Mouse (Mus musculus): ENCODE results near the gene Apela. TPM values are rescaled to one million over a fixed set of nuclear protein-coding genes. Genes with fewer than 3 reads are reported as not detected.

Apela gene
- 10.6 and 11.2 TPM in 2 replicates for polyA plus RNA-seq (2016; fragmentation: Nextera tagmentation; extraction: Ambion mirVana)

DNA sequence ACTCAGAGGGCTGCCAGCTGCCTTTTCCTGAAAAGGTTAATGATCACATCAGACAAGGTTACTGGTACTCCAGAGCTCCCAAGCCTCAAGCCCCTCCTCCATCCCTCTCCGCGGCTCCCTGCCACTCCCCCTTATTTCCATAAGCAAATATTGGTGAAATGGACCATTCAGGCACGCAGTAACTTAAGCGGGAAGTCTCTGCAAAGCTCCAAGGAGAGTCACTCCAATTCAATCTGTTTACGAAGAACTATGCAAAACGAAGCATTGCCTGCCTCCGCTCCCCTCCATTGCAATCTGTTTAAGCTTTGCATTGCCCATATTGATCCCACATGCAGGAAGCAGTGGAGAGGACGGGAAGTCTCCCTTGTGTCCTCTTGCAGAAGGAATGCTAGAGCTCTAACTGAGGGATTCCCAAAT is at the start of gene Apela:
Gene Apela (minus strand): TSS at position 220 of the 417 bp plus-strand sequence.
- peak within 1 kb of the TSS; percentile 42 for H3K9ac ChIP-seq (replicated peaks)
- under 1% methylated on average over 8 of the region's 8 CpGs for WGBS
- 0 out of 2 replicates have a peak, but pooled peaks cover 3% of the 10 kb centered on the region for H3K9me3 ChIP-seq
- H3K36me3 ChIP-seq, result no peaks in the 10 kb centered on the region
- peak within 1 kb of the TSS; percentile 38 for H3K4me3 ChIP-seq (replicated peaks)
- peak within 1 kb of the TSS; percentile 53 for H3K27ac ChIP-seq
- H3K4me2 ChIP-seq, result peak within 1 kb of the TSS; percentile 61
- no peaks in the 10 kb centered on the region for H3K27me3 ChIP-seq
- peaks cover 32% of the 10 kb centered on the region for H3K4me1 ChIP-seq (replicated peaks)
- ATAC-seq (ENCODE audit: insufficient number of reproducible peaks, insufficient read depth, low FRiP score, low TSS enrichment, low read depth), result peak; percentile 71

DNA sequence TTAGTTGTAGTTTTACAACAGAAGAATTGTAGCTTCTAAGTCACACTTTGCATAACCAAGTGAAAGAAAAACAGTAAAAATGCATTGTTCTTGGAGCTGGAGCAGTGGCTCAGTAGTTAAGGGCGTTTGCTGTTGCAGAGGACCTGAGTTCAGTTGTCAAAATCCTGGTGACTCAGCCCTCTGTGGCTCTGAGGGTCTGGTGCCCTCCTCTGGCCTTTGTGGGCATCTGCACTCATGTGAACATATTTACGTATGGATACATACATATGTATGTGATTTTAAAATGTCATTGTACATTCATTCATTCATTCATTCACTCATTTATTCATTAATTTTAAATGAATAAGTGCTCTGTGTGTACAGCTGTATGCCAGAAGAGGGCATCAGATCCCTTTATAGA is 48.5 kb upstream of the Apela start:
- Histone ChIP-seq H3K9ac (replicated peaks) (no peak overlapping the region), H3K4me1 (replicated peaks) (peaks cover 13% of the 10 kb centered on the region), H3K9me3 (no peaks in the 10 kb centered on the region), H3K27ac (no peak overlapping the region), H3K4me3 (replicated peaks) (no peak overlapping the region), H3K27me3 (no peaks in the 10 kb centered on the region), H3K4me2 (no peak overlapping the region), H3K36me3 (no peaks in the 10 kb centered on the region)
- ATAC-seq (ENCODE audit: insufficient number of reproducible peaks, insufficient read depth, low FRiP score, low TSS enrichment, low read depth), result no peak
- 76% methylated on average over 2 of the region's 2 CpGs for WGBS

DNA sequence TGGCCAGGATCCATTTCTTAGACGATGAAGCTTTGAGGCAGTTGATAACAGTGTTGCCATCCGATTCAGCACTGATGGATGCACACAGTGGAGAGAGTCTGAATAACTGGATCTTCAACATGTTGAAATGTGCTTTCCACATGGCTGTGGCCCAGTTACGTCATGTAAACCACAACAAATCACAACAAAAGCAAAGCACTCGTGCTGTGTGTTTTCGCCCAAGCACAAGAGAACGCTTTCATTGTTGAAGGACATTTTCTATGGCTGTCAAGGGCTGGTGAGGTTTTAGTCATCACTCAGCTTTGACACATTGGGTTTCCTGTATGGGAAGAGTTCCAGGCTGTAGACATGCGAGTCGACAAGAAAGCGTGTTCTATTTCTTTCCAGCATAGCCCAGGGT is 43.6 kb upstream of the Apela start:
- 86% methylated on average over 9 of the region's 9 CpGs for whole genome bisulfite sequencing
- no peak overlapping the region for H3K4me2 ChIP-seq
- no peak overlapping the region for H3K27ac ChIP-seq
- H3K27me3 ChIP-seq, result no peaks in the 10 kb centered on the region
- no peaks in the 10 kb centered on the region for H3K4me1 ChIP-seq (replicated peaks)
- no peak for ATAC-seq (ENCODE audit: insufficient number of reproducible peaks, insufficient read depth, low FRiP score, low TSS enrichment, low read depth)
- H3K4me3 ChIP-seq (replicated peaks), result no peak overlapping the region
- H3K9me3 ChIP-seq, result no peaks in the 10 kb centered on the region
- no peaks in the 10 kb centered on the region for H3K36me3 ChIP-seq
- no peak overlapping the region for H3K9ac ChIP-seq (replicated peaks)

DNA sequence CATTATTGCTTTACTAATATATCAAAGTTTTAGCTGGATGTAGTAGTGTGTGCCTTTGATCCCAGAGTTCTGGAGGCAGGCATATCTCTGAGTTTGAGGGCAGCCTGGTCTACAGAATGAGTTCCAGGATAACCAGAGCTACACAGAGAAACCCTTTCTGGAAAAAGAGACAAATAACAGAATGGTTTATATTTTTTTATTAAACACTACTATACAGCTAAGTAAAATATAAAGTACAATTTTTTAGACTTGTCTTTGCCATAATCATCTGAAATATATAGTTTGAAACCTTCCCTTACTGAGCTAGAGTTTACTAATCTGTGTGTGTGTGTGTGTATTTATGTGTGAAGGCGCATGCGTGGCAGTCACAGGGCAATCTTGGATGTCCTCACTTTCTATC is 37.6 kb upstream of the Apela start, which contains the start of gene Gm10663:
Gene Gm10663 (plus strand): TSS at position 301 of the 400 bp plus-strand sequence.
- Histone ChIP-seq H3K27ac (no peak within 1 kb of the TSS), H3K9ac (replicated peaks) (no peak within 1 kb of the TSS), H3K4me1 (replicated peaks) (peaks cover 4% of the 10 kb centered on the region; the same call in 1 of the 2 replicates), H3K9me3 (no peaks in the 10 kb centered on the region), H3K27me3 (no peaks in the 10 kb centered on the region), H3K4me3 (replicated peaks) (no peak within 1 kb of the TSS), H3K4me2 (no peak within 1 kb of the TSS), H3K36me3 (no peaks in the 10 kb centered on the region)
- no peak for ATAC-seq (ENCODE audit: insufficient number of reproducible peaks, insufficient read depth, low FRiP score, low TSS enrichment, low read depth)
- WGBS, result 84% methylated on average over 2 of the region's 2 CpGs

DNA sequence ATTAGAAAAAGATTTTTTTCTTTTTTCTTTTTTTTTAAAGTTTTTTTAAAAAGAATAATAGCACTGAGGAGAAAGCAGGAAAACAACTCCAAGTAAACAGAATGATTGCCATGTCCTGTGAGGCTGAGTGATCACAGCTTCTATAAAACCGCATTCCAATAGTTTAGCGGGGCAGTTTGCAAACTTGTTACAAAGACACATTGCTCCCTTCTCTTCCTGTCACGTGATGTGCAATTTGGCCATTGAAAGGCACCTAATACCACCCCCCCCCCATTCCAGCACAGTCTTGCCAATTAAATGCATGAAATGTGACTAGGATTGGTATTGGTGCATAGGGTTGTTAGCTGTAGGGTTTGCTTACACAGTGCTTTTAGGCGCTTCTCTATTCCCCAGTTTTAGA is 33.9 kb upstream of the Apela start:
- Histone ChIP-seq H3K36me3 (no peaks in the 10 kb centered on the region), H3K4me3 (replicated peaks) (no peak overlapping the region), H3K9ac (replicated peaks) (no peak overlapping the region), H3K27me3 (no peaks in the 10 kb centered on the region), H3K4me1 (replicated peaks) (peaks cover 9% of the 10 kb centered on the region; the same call in 1 of the 2 replicates), H3K4me2 (no peak overlapping the region), H3K9me3 (no peaks in the 10 kb centered on the region), H3K27ac (no peak overlapping the region)
- ATAC-seq (ENCODE audit: insufficient number of reproducible peaks, insufficient read depth, low FRiP score, low TSS enrichment, low read depth), result no peak
- 56% methylated on average over 4 of the region's 4 CpGs for WGBS

DNA sequence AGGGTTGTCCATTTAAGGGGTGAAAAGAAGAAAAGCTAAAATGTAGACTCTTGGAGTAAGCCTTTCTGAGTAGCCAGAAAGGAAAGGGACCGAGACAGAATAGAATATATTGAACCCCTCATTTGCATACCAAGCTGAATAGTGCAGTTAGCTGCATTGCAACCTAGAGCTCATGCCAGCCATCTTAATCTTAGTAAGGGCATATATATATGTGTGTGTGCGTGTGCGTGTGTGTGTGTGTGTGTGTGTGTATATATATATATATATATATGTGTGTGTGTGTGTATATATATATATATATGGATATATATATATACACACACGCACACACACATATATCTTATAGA is 31.3 kb upstream of the Apela start:
- WGBS, result 87% methylated on average over 4 of the region's 4 CpGs
- Histone ChIP-seq H3K27ac (no peak overlapping the region), H3K4me2 (no peak overlapping the region), H3K9ac (replicated peaks) (no peak overlapping the region), H3K36me3 (no peaks in the 10 kb centered on the region), H3K4me1 (replicated peaks) (peaks cover 9% of the 10 kb centered on the region; the same call in 1 of the 2 replicates), H3K9me3 (no peaks in the 10 kb centered on the region), H3K27me3 (no peaks in the 10 kb centered on the region), H3K4me3 (replicated peaks) (no peak overlapping the region)
- ATAC-seq (ENCODE audit: insufficient number of reproducible peaks, insufficient read depth, low FRiP score, low TSS enrichment, low read depth), result no peak

DNA sequence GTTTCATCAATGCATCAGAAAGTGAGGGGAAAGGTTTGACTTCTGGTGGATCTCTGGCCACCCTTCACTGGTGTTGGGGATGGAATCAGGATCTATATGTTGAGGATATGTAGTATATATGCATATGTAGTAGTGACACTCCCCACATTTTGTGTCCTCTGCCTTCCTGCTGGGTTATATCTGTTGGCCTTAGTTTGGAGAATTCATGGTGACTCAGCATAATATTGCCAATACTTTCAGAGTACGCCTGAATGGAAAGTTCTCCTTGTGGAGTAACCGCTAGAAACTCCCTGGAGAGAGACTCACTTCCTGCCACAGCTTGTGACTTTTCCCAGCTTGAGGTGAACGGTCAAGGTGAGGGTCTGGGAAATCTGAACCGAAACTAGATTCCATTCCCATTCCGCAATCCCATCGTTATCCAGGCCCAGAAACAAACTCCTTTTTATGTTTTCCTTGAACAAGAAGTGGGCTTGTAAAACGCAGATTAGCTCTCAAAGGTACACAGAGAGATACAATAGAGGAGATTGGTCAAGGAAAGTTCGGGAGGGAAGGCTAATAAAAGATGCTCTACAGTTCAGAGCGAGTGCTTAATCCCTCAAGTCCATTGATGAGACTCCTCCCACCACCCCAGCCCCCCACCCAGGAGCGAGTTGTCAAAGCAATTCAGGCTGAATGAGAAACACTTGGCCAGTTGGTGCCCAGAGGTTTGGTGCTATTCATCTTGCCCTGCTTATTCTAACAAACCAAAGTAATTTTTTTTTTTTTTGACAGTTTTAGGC is 30.7 kb upstream of the Apela start:
- 30% methylated on average over 10 of the region's 10 CpGs for WGBS
- Histone ChIP-seq H3K4me3 (replicated peaks) (no peak overlapping the region), H3K27ac (no peak overlapping the region), H3K36me3 (no peaks in the 10 kb centered on the region), H3K4me2 (no peak overlapping the region), H3K4me1 (replicated peaks) (peaks cover 9% of the 10 kb centered on the region; the same call in 1 of the 2 replicates), H3K9me3 (no peaks in the 10 kb centered on the region), H3K27me3 (no peaks in the 10 kb centered on the region), H3K9ac (replicated peaks) (0 out of 2 replicates have a peak overlapping the region, but pooled peaks have one; percentile 4)
- ATAC-seq (ENCODE audit: insufficient number of reproducible peaks, insufficient read depth, low FRiP score, low TSS enrichment, low read depth), result no peak

DNA sequence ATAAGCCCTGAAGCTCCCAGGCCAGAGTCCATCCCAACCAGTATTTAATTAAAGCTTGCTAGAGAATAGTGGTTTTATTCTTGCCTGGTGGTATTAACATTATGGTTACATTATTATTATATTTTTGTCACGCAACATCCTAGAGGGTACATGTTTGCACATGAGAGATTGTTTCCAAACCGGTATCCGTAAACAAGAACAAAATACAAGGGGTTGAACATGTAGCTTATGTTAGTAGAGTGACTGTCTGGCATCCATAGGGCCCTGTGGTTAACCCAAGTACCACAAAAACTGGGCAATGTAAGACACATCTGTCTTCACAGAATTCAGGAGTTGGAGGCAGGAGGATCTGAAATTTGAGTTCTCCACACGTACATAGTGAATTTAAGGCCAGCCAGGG is 29.9 kb upstream of the Apela start:
- Histone ChIP-seq H3K4me2 (no peak overlapping the region), H3K36me3 (no peaks in the 10 kb centered on the region), H3K27me3 (no peaks in the 10 kb centered on the region), H3K27ac (no peak overlapping the region), H3K4me1 (replicated peaks) (peaks cover 9% of the 10 kb centered on the region; the same call in 1 of the 2 replicates), H3K4me3 (replicated peaks) (no peak overlapping the region), H3K9me3 (no peaks in the 10 kb centered on the region), H3K9ac (replicated peaks) (no peak overlapping the region)
- WGBS, result 92% methylated on average over 4 of the region's 4 CpGs
- ATAC-seq (ENCODE audit: insufficient number of reproducible peaks, insufficient read depth, low FRiP score, low TSS enrichment, low read depth), result no peak

DNA sequence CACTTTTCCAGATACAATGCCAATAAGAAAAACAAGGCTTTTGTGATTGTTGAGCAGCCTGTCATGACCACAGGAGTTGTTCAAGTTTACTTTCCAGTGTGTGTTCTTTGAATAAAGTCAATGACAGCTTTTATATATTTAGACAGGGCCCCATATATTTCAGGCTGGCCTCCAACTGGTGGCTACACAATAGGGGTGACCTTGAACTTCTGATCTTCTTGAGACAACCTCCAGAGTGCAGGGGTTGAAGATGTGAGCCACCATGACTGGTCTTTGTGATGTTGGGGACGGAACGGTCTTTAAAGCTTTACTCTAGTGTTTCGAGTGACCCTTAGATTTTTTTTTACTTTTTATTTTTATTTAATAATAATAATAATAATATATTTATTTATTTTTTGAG is 28.5 kb upstream of the Apela start:
- H3K27ac ChIP-seq, result no peak overlapping the region
- no peak overlapping the region for H3K4me2 ChIP-seq
- no peaks in the 10 kb centered on the region for H3K36me3 ChIP-seq
- H3K4me3 ChIP-seq (replicated peaks), result no peak overlapping the region
- H3K9me3 ChIP-seq, result no peaks in the 10 kb centered on the region
- H3K27me3 ChIP-seq, result no peaks in the 10 kb centered on the region
- H3K4me1 ChIP-seq (replicated peaks), result peaks cover 6% of the 10 kb centered on the region; the same call in 1 of the 2 replicates
- no peak overlapping the region for H3K9ac ChIP-seq (replicated peaks)
- ATAC-seq (ENCODE audit: insufficient number of reproducible peaks, insufficient read depth, low FRiP score, low TSS enrichment, low read depth), result no peak
- 94% methylated on average over 3 of the region's 3 CpGs for WGBS

DNA sequence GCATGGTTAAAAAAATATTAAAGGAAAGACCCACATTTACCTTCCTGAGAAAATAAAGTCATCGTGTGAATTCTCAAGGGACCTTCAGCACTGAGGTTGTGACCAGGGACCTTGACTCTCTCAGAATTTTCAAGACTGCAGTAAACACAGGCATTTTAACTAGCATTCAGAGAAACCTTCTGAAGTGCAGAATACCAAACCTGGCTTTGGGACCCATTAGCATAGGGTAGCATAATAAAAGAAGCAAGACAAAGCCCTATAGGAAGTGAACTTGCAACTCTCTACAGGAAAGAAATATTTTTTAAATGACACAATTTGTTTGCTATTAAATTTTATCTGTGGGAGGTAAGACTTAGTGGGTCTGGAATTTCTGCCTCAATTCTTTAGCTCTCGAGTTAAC is 26.9 kb upstream of the Apela start:
- Histone ChIP-seq H3K9ac (replicated peaks) (no peak overlapping the region), H3K27me3 (no peaks in the 10 kb centered on the region), H3K4me3 (replicated peaks) (no peak overlapping the region), H3K9me3 (no peaks in the 10 kb centered on the region), H3K36me3 (no peaks in the 10 kb centered on the region), H3K4me2 (no peak overlapping the region), H3K4me1 (replicated peaks) (peaks cover 6% of the 10 kb centered on the region; the same call in 1 of the 2 replicates), H3K27ac (no peak overlapping the region)
- no peak for ATAC-seq (ENCODE audit: insufficient number of reproducible peaks, insufficient read depth, low FRiP score, low TSS enrichment, low read depth)
- 39% methylated on average over 2 of the region's 2 CpGs for WGBS

DNA sequence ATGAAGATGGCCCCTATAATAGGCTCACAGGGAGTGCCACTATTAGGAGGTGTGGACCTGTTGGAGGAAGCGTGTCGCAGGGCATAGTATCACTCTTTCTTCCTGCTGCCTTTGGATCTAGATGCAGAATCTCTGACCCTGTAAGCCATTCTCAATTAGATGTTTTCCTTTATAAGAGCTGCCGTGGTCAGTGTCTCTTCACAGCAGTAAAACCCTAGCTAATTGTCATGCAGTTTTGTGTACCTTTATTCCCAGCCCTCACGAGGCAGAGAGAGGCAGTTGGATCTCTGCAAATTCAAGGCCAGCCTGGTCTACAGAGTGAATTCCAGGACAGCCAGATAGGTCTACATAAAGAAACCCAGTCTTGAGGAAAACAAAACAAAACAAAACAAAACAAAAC is 25.1 kb upstream of the Apela start:
- no peak overlapping the region for H3K9ac ChIP-seq (replicated peaks)
- no peak overlapping the region for H3K27ac ChIP-seq
- no peaks in the 10 kb centered on the region for H3K9me3 ChIP-seq
- 75% methylated on average over 4 of the region's 4 CpGs for WGBS
- H3K4me1 ChIP-seq (replicated peaks), result no peaks in the 10 kb centered on the region
- H3K4me2 ChIP-seq, result no peak overlapping the region
- H3K4me3 ChIP-seq (replicated peaks), result no peak overlapping the region
- no peaks in the 10 kb centered on the region for H3K27me3 ChIP-seq
- H3K36me3 ChIP-seq, result no peaks in the 10 kb centered on the region
- ATAC-seq (ENCODE audit: insufficient number of reproducible peaks, insufficient read depth, low FRiP score, low TSS enrichment, low read depth), result no peak

DNA sequence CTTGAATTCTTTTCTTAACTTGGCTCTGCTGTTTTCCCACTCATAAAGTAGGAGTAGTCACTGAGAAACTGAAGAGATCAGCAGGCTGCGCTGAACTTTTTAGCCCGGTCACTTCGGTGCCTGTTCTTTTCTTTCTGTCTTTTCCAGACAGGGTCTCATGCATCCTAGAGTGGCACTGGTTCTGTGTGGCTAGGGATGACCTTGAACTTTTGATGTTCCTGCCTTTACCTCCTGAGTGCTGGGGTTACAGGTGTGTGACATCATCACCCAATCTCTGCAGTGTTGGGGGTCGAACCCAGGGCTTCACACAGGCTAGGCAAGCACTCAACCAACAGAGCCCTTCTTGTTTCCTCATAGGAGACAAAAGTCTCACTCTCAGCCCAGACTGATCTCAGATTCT is 19.6 kb upstream of the Apela start:
- H3K9me3 ChIP-seq, result no peaks in the 10 kb centered on the region
- ATAC-seq (ENCODE audit: insufficient number of reproducible peaks, insufficient read depth, low FRiP score, low TSS enrichment, low read depth), result no peak
- peaks cover 20% of the 10 kb centered on the region for H3K4me1 ChIP-seq (replicated peaks)
- H3K9ac ChIP-seq (replicated peaks), result no peak overlapping the region
- H3K4me3 ChIP-seq (replicated peaks), result no peak overlapping the region
- H3K27me3 ChIP-seq, result no peaks in the 10 kb centered on the region
- no peak overlapping the region for H3K4me2 ChIP-seq
- no peaks in the 10 kb centered on the region for H3K36me3 ChIP-seq
- 85% methylated on average over 4 of the region's 4 CpGs for WGBS
- no peak overlapping the region for H3K27ac ChIP-seq
